Mouse (Mus musculus) small intestine, adult 2 months (tissue): ENCODE measurements around the gene Wdr59. TPM values are rescaled to one million over a fixed set of nuclear protein-coding genes. Genes with fewer than 3 reads are reported as not detected.

ENCODE experiments used
- H3K27ac ChIP-seq: fragments of 200-500 bp; 2 replicates; pipeline ENCODE4 v1.5.1; 2012; ENCODE audit warnings: low read depth, low read length, control low read depth, inconsistent platforms; ENCODE audit not compliant: insufficient read depth
- H3K27me3 ChIP-seq: fragments of 200-500 bp; 2 replicates; pipeline ENCODE4 v1.6.1; 2012; ENCODE audit warnings: mild to moderate bottlenecking, moderate library complexity, low read length, inconsistent platforms; ENCODE audit not compliant: control insufficient read depth, insufficient read depth
- H3K36me3 ChIP-seq: fragments of 200-500 bp; 2 replicates; pipeline ENCODE4 v1.6.1; 2012; ENCODE audit warnings: mild to moderate bottlenecking, low read length, control low read depth, inconsistent platforms; ENCODE audit not compliant: control insufficient read depth, insufficient read depth
- H3K4me1 ChIP-seq: fragments of 200-500 bp; 2 replicates; pipeline ENCODE4 v1.6.1; 2012; ENCODE audit warnings: low read length, inconsistent platforms, mixed read lengths; ENCODE audit not compliant: control insufficient read depth, insufficient read depth, insufficient read length
- H3K4me3 ChIP-seq: fragments of 200-500 bp; 2 replicates; pipeline ENCODE4 v1.5.1; 2012; ENCODE audit warnings: low read depth, mild to moderate bottlenecking, control low read depth, inconsistent platforms, low read length, moderate library complexity
- CTCF ChIP-seq: fragments of 200-500 bp; IDR thresholded peaks from 2 replicates; pipeline ENCODE4 v1.5.1; 2012; ENCODE audit warnings: low read depth, mild to moderate bottlenecking, control low read depth, inconsistent platforms, low read length, moderate library complexity, mixed read lengths; ENCODE audit not compliant: insufficient replicate concordance, insufficient read length; ENCODE audit errors: extremely low read depth
- POLR2A ChIP-seq: fragments of 200-500 bp; IDR thresholded peaks from 2 replicates; pipeline ENCODE4 v1.6.1; 2012; ENCODE audit warnings: low read depth, mild to moderate bottlenecking, control low read depth, inconsistent platforms, low read length, moderate library complexity
- WGBS: fragments of 180-500 bp; shearing (Covaris S2); methylation state at CpG from one replicate; pipeline ENCODE4 v1.1.7; 2018; 5-methylcytosine and 5-hydroxymethylcytosine counted together
- polyA plus RNA-seq: library from polyadenylated mRNA; depleted of rRNA; stranded (reverse); fragments of >200 nt; gene quantifications from 2 replicates; pipeline ENCODE4 v1.2.3, GENCODE M21; 2012

The Wdr59 gene
- polyA plus RNA-seq, 1 experiment, result 2.2 TPM

- peaks cover 2% of the 10 kb centered on the region for H3K4me1 ChIP-seq
- 74% methylated on average over 2 of the region's 2 CpGs for WGBS
- no peak overlapping the region for H3K4me3 ChIP-seq
- no peaks in the 10 kb centered on the region for H3K36me3 ChIP-seq
- no peaks in the 10 kb centered on the region for H3K27me3 ChIP-seq
- TF ChIP-seq POLR2A (no peak), CTCF (no peak)
- H3K27ac ChIP-seq, result no peak overlapping the region
Observed at GRCm38 (mm10) chr8:111564093-111564492, 42.2 kb upstream of the Wdr59 start.

- Histone ChIP-seq H3K27ac (no peak overlapping the region), H3K4me1 (peaks cover 2% of the 10 kb centered on the region), H3K4me3 (no peak overlapping the region), H3K27me3 (no peaks in the 10 kb centered on the region), H3K36me3 (no peaks in the 10 kb centered on the region)
- 83% methylated on average over 4 of the region's 4 CpGs for WGBS
- no peak for TF ChIP-seq CTCF
- TF ChIP-seq POLR2A, result no peak
Observed at GRCm38 (mm10) chr8:111563687-111564086, 41.8 kb upstream of the Wdr59 start.

GRCm38 (mm10) chr8:111563075-111563474, 41.2 kb upstream of the Wdr59 start:
- H3K4me1 ChIP-seq, result peaks cover 2% of the 10 kb centered on the region
- no peaks in the 10 kb centered on the region for H3K36me3 ChIP-seq
- WGBS, result 87% methylated on average over 5 of the region's 5 CpGs
- no peak overlapping the region for H3K27ac ChIP-seq
- H3K4me3 ChIP-seq, result no peak overlapping the region
- TF ChIP-seq POLR2A (no peak), CTCF (no peak)
- H3K27me3 ChIP-seq, result no peaks in the 10 kb centered on the region

- no peaks in the 10 kb centered on the region for H3K27me3 ChIP-seq
- 86% methylated on average over 5 of the region's 5 CpGs for WGBS
- H3K36me3 ChIP-seq, result no peaks in the 10 kb centered on the region
- TF ChIP-seq POLR2A (no peak), CTCF (no peak)
- H3K4me1 ChIP-seq, result peaks cover 2% of the 10 kb centered on the region
- no peak overlapping the region for H3K4me3 ChIP-seq
- no peak overlapping the region for H3K27ac ChIP-seq
Observed at GRCm38 (mm10) chr8:111562274-111562803, 40.4 kb upstream of the Wdr59 start.

- peaks cover 2% of the 10 kb centered on the region for H3K4me1 ChIP-seq
- no peak overlapping the region for H3K4me3 ChIP-seq
- H3K27me3 ChIP-seq, result no peaks in the 10 kb centered on the region
- H3K36me3 ChIP-seq, result no peaks in the 10 kb centered on the region
- TF ChIP-seq CTCF (no peak), POLR2A (no peak)
- WGBS, result 85% methylated on average over 4 of the region's 4 CpGs
- no peak overlapping the region for H3K27ac ChIP-seq
Observed at GRCm38 (mm10) chr8:111561824-111562223, 39.9 kb upstream of the Wdr59 start.

- H3K4me3 ChIP-seq, result no peak overlapping the region
- TF ChIP-seq CTCF, result no peak
- no peak for TF ChIP-seq POLR2A
- peaks cover 2% of the 10 kb centered on the region; the same call in 1 of the 2 replicates for H3K4me1 ChIP-seq
- H3K27ac ChIP-seq, result no peak overlapping the region
- no peaks in the 10 kb centered on the region for H3K27me3 ChIP-seq
- H3K36me3 ChIP-seq, result no peaks in the 10 kb centered on the region
- 75% methylated on average over 8 of the region's 8 CpGs for WGBS
Observed at GRCm38 (mm10) chr8:111551511-111552130, 29.7 kb upstream of the Wdr59 start.

GRCm38 (mm10) chr8:111550002-111550870, 28.3 kb upstream of the Wdr59 start:
- no peak overlapping the region for H3K4me3 ChIP-seq
- WGBS, result 80% methylated on average over 9 of the region's 9 CpGs
- no peaks in the 10 kb centered on the region for H3K27me3 ChIP-seq
- H3K27ac ChIP-seq, result peak overlapping the region; percentile 36; the same call in 1 of the 2 replicates
- no peak for TF ChIP-seq CTCF
- TF ChIP-seq POLR2A, result no peak
- H3K36me3 ChIP-seq, result no peaks in the 10 kb centered on the region
- peaks cover 2% of the 10 kb centered on the region; the same call in 1 of the 2 replicates for H3K4me1 ChIP-seq
